Comparison of ENCODE assay signal across 24 mouse cellular contexts in the genomic region with DNA sequence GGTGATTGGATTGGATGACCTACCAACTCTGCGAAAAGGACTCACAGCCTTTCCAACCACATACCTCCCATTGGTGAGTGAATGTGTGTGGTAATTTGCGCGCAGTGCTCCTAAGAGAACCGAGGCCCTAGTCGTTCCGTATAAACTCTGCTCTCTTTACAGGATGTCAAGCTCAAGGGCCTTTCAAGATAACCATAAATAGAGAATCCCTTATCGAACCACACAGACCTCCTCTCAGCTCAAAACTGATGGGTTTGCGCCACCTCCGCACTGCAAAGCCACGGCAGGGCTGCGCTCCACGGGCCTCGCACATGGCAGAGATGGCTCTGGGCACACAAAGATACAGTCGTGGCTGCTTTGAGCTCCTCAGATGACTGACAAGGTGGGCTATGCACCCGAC.
A peak's percentile ranks its signal among the peaks of the same experiment; 100 is the strongest.
DNase-seq lines count a peak whose midpoint lies in the region; ATAC-seq and TF ChIP-seq lines count a peak whose summit lies in the region.
"Had no signal": no experiment of that assay in that cellular context is flagged by ENCODE, and none has a peak within 500 bp of the region (broad histone marks: within the 10 kb centered on the region; RNA-seq: fewer than 3 reads in every experiment).

No protein-coding gene starts in this region.

- no peak overlapping the region for H3K27ac ChIP-seq in heart, embryonic 12.5 days (ENCODE audit: poor library complexity, severe bottlenecking)
- H3K27ac ChIP-seq in liver, embryonic 12.5 days = no peak overlapping the region
- no peak overlapping the region for H3K27ac ChIP-seq in liver, postnatal 0 days (ENCODE audit: low read depth)
- H3K27ac ChIP-seq: embryonic facial prominence, embryonic 15.5 days; hindbrain, embryonic 14.5 days; left cerebral cortex, adult 2 months; limb, embryonic 15.5 days had no signal

- intact Hi-C loops in heart, postnatal 25 days (cut with DNase I) = no loop called here

- H3K4me3 ChIP-seq in heart, embryonic 12.5 days = peak overlapping the region; percentile 15; the same call in 1 of the 2 replicates
- no peak overlapping the region for H3K4me3 ChIP-seq in liver, embryonic 12.5 days
- no peak overlapping the region for H3K4me3 ChIP-seq in liver, postnatal 0 days (ENCODE audit: low read depth, low read length)
- H3K4me3 ChIP-seq: embryonic facial prominence, embryonic 15.5 days; left cerebral cortex, adult 2 months; limb, embryonic 15.5 days; megakaryocyte, embryonic 14.5 days had no signal

- no peaks in the 10 kb centered on the region for H3K36me3 ChIP-seq in heart, embryonic 12.5 days
- no peaks in the 10 kb centered on the region for H3K36me3 ChIP-seq in liver, embryonic 12.5 days
- no peaks in the 10 kb centered on the region for H3K36me3 ChIP-seq in liver, postnatal 0 days (replicated peaks; ENCODE audit: insufficient read depth, low read length)
- H3K36me3 ChIP-seq: embryonic facial prominence, embryonic 15.5 days; limb, embryonic 15.5 days had no signal

- no peak overlapping the region for H3K9ac ChIP-seq in heart, embryonic 12.5 days
- no peak overlapping the region for H3K9ac ChIP-seq in liver, embryonic 12.5 days
- no peak overlapping the region for H3K9ac ChIP-seq in liver, postnatal 0 days (replicated peaks)
- H3K9ac ChIP-seq: embryonic facial prominence, embryonic 15.5 days; hindbrain, embryonic 14.5 days; limb, embryonic 15.5 days; lung, embryonic 14.5 days had no signal

- no peak for ATAC-seq in heart, embryonic 12.5 days (ENCODE audit: insufficient number of reproducible peaks, low FRiP score)
- ATAC-seq in liver, embryonic 12.5 days = peak; percentile 49
- ATAC-seq in liver, postnatal 0 days = no peak
- no peak for ATAC-seq in activated CD4-positive, CD25-positive, alpha-beta regulatory T cell, adult 4 months
- ATAC-seq: forebrain, embryonic 14.5 days; inflammation-experienced regulatory T-cells, adult 6 months; midbrain, embryonic 16.5 days had no signal

- no peak for DNase-seq in heart, postnatal 25 days (ENCODE audit: low spot score)
- DNase-seq in liver, postnatal 0 days = no peak
- peak; percentile 27 for DNase-seq in R1 (ENCODE audit: low read depth, low spot score)
- DNase-seq in layer of hippocampus, postnatal 25 days (ENCODE audit: extremely low spot score in 1 of 2, low spot score in 1 of 2) = no peak
- DNase-seq: adrenal gland, postnatal 36 days; cerebellum, adult 11 months; cerebellum, adult 9-11 months; gastrocnemius, postnatal 25 days; kidney, adult 18-20 months; kidney, postnatal 4 days; left cerebral cortex, postnatal 4 days; lung, embryonic 14.5 days; thymus, postnatal 14 days had no signal

- TF ChIP-seq CTCF in liver, postnatal 0 days (IDR thresholded peaks at IDR 0.05; ENCODE audit: low read depth) = no peak

- no peaks in the 10 kb centered on the region for H3K9me3 ChIP-seq in heart, embryonic 12.5 days (replicated peaks)
- no peaks in the 10 kb centered on the region for H3K9me3 ChIP-seq in liver, embryonic 12.5 days (replicated peaks)
- no peaks in the 10 kb centered on the region for H3K9me3 ChIP-seq in liver, postnatal 0 days (ENCODE audit: low read length)
- H3K9me3 ChIP-seq: embryonic facial prominence, embryonic 15.5 days; limb, embryonic 15.5 days; megakaryocyte, embryonic 14.5 days had no signal

- H3K27me3 ChIP-seq in heart, embryonic 12.5 days (replicated peaks) = no peaks in the 10 kb centered on the region
- H3K27me3 ChIP-seq in liver, embryonic 12.5 days (replicated peaks) = no peaks in the 10 kb centered on the region
- H3K27me3 ChIP-seq in liver, postnatal 0 days (ENCODE audit: insufficient read depth, low read length) = no peaks in the 10 kb centered on the region
- H3K27me3 ChIP-seq: embryonic facial prominence, embryonic 15.5 days; limb, embryonic 15.5 days; megakaryocyte, embryonic 14.5 days had no signal

- peak overlapping the region; percentile 46 for H3K4me2 ChIP-seq in heart, embryonic 12.5 days
- no peak overlapping the region for H3K4me2 ChIP-seq in liver, embryonic 12.5 days
- no peak overlapping the region for H3K4me2 ChIP-seq in liver, postnatal 0 days (ENCODE audit: low read depth, low read length)
- H3K4me2 ChIP-seq: embryonic facial prominence, embryonic 15.5 days; hindbrain, embryonic 14.5 days; limb, embryonic 15.5 days; lung, embryonic 14.5 days had no signal

- no peak for TF ChIP-seq EP300 in liver, postnatal 0 days (IDR thresholded peaks at IDR 0.05; ENCODE audit: low read depth)

- 0 out of 2 replicates have a peak, but pooled peaks cover 3% of the 10 kb centered on the region for H3K4me1 ChIP-seq in heart, embryonic 12.5 days (replicated peaks)
- no peaks in the 10 kb centered on the region for H3K4me1 ChIP-seq in liver, embryonic 12.5 days
- no peaks in the 10 kb centered on the region for H3K4me1 ChIP-seq in liver, postnatal 0 days (ENCODE audit: insufficient read depth)
- H3K4me1 ChIP-seq: embryonic facial prominence, embryonic 15.5 days; limb, embryonic 15.5 days; megakaryocyte, embryonic 14.5 days had no signal

- 39% methylated on average over 15 of the region's 15 CpGs for WGBS in heart, embryonic 12.5 days
- WGBS in liver, embryonic 12.5 days (ENCODE audit: insufficient replicate concordance) = 52% methylated on average over 15 of the region's 15 CpGs
- 66% methylated on average over 15 of the region's 15 CpGs for WGBS in liver, postnatal 0 days (ENCODE audit: insufficient replicate concordance)
